Mouse (Mus musculus): Measurements from ENCODE around the gene Klhl1. TPM values are rescaled to one million over a fixed set of nuclear protein-coding genes. Genes with fewer than 3 reads are reported as not detected.

Gene Klhl1
- polyA plus RNA-seq (2015; fragmentation: Nextera tagmentation; extraction: Ambion mirVana): 0.10 and 0.14 TPM in 2 replicates

DNA sequence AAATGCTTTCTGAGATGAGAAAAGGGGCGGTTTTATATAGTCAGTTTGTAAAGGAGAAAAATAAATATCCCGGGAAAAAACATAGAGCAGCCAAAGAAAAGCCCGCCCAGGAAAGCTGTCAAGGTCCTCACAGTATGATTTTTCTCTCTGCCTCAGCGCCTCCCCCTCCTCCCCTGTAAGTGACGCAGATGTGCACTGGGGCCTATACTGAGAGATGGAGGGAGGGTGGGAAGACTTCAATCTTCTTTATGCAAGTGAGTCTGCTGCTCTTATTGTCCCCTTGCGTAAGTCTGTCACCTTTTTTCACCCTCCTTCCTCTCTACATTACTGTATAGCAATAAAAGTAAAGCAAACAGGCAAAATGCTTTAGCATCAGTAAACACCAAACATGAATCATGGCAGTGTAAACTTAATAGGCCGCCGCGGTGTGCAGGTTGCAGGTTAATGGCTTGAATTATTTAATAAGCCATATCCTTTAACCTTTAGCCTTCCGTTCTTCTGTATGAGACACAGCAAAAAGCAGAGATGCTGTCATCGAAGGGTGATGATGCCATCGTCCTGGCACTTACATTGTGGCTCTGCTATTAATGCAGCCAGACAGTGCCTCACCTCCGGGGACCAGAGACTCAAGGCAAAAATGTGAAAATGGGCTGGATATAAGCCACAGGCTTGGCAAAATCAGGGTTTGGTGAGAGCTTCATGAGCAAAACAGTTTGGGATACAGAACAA is at the start of gene Klhl1:
Gene Klhl1, minus strand, starts transcription at position 149 of the 729 bp plus-strand sequence.
- WGBS: 40% methylated on average over 13 of the region's 13 CpGs
- Histone ChIP-seq H3K4me3 (peak within 1 kb of the TSS; percentile 41), H3K4me1 (peaks cover 14% of the 10 kb centered on the region; the same call in 1 of the 2 replicates), H3K9me3 (no peaks in the 10 kb centered on the region), H3K36me3 (no peaks in the 10 kb centered on the region), H3K9ac (no peak within 1 kb of the TSS), H3K27me3 (peaks cover 28% of the 10 kb centered on the region), H3K4me2 (peak within 1 kb of the TSS; percentile 82), H3K27ac (no peak within 1 kb of the TSS)
- no peak for ATAC-seq (ENCODE audit: insufficient number of reproducible peaks, low FRiP score, low TSS enrichment, low read depth)

DNA sequence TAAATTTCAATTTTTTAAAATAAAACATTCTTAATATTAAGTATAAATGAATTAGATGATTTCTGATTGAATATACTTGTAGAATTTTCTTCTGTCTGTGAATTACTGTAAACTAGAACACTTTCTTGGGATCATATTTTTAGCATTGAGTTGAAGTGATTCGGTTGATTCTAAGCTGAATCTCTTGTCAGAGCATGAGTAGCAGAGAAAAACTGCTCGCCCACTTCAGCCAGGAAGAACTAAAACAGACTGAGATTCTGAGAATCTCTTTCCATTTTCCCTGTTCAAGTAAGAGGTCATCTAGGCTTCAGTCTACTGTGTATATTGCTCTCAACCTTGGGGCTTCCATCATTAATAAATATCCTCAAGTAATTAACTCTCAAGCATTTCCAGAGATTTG is 34.8 kb upstream of the Klhl1 start:
- Histone ChIP-seq H3K4me2 (no peak overlapping the region), H3K36me3 (no peaks in the 10 kb centered on the region), H3K9ac (no peak overlapping the region), H3K4me3 (no peak overlapping the region), H3K27ac (no peak overlapping the region), H3K9me3 (no peaks in the 10 kb centered on the region), H3K4me1 (no peaks in the 10 kb centered on the region), H3K27me3 (no peaks in the 10 kb centered on the region)
- ATAC-seq (ENCODE audit: insufficient number of reproducible peaks, low FRiP score, low TSS enrichment, low read depth): no peak
- WGBS: 83% methylated on average over 2 of the region's 2 CpGs

DNA sequence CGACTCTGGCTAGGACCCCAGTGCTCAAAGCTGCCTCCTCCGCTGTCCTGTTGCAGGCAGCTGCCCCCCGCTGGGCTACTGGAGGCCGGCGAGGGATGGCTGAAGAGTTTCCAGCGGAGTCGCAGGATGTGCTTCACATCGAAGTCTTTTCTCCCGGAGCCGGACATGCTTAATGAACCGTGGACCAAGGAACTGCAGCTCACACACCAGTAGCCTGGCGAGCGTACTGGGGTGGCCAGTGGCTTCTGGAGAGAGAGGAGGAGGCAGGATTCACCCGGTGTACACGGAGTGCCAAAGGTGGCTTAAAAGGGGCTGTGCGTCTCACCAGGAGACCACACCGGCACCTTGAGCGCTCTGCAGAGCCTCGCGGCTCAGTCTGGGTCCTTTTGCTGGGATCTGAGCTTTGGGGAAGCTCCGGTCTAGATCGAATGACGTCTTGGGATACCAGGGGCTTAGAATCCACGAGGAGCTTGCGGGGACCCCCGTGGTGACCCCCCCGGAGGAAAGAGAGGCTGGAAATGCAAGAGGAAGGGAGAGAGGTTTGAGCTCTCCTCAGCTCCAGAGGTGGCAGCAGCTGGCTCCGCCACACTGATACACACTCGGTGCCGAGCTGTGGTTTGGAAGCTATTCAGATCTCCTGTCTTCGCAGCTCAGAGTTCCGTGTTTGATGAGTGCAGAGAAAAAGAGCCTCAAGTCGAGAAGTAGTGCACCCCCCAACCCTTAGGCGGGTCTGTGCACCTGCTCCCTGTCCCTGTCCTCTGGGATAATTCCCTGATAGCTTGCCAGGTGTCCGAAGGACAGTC is 550 bp downstream of the Klhl1 start:
- H3K9ac ChIP-seq: no peak overlapping the region
- no peak for ATAC-seq (ENCODE audit: insufficient number of reproducible peaks, low FRiP score, low TSS enrichment, low read depth)
- H3K4me3 ChIP-seq: peak overlapping the region; percentile 41
- 2% methylated on average over 35 of the region's 35 CpGs for WGBS
- peak overlapping the region; percentile 82 for H3K4me2 ChIP-seq
- peaks cover 28% of the 10 kb centered on the region for H3K27me3 ChIP-seq
- H3K4me1 ChIP-seq: peaks cover 14% of the 10 kb centered on the region; the same call in 1 of the 2 replicates
- H3K27ac ChIP-seq: no peak overlapping the region
- H3K36me3 ChIP-seq: no peaks in the 10 kb centered on the region
- H3K9me3 ChIP-seq: no peaks in the 10 kb centered on the region

DNA sequence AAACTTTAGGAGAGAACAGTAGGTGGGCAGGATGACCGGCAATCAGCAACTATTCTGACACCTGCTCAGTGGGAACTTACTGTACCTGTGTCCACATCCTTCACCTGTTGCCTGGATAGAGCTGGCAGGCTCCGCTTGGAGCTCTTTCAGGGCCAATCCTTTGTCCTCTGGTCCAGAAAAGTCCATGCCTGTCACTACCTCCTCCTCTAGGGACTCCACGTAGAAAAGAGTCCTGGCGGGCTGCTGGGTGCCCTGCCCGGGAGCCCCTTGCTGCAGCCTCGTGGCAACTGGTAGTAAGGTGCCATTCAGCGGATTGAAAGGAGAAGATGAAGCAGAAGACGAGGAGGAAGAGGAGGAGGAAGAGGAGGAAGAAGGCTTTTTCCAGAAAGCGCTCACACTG is 1.2 kb downstream of the Klhl1 start:
- Histone ChIP-seq H3K4me3 (peak overlapping the region; percentile 41), H3K4me1 (peaks cover 14% of the 10 kb centered on the region; the same call in 1 of the 2 replicates), H3K36me3 (no peaks in the 10 kb centered on the region), H3K9me3 (no peaks in the 10 kb centered on the region), H3K27me3 (peaks cover 28% of the 10 kb centered on the region), H3K9ac (no peak overlapping the region), H3K27ac (no peak overlapping the region), H3K4me2 (peak overlapping the region; percentile 82)
- WGBS: 11% methylated on average over 9 of the region's 9 CpGs
- ATAC-seq (ENCODE audit: insufficient number of reproducible peaks, low FRiP score, low TSS enrichment, low read depth): no peak

DNA sequence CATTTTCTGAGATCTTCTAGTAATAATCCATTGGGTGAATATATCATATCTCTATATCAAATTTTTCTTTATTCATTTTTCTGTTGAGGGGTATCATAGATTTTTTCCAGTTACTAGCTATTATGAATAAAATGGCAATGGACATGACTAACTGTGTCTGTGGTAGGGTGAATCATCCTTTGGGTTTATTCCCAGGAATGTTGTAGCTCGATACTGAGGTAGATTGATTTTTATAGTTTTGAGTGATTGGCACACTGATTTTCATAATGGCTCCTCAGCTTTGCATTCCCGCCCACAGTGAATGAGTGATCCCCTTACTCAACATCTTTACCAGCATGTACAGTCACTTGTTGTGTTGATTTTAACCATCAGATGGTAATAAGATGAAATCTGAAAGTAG is 19.0 kb downstream of the Klhl1 start:
- no peak overlapping the region for H3K27ac ChIP-seq
- WGBS: 81% methylated on average over 2 of the region's 2 CpGs
- no peak for ATAC-seq (ENCODE audit: insufficient number of reproducible peaks, low FRiP score, low TSS enrichment, low read depth)
- H3K9me3 ChIP-seq: no peaks in the 10 kb centered on the region
- no peaks in the 10 kb centered on the region for H3K4me1 ChIP-seq
- no peak overlapping the region for H3K4me2 ChIP-seq
- H3K4me3 ChIP-seq: no peak overlapping the region
- H3K27me3 ChIP-seq: no peaks in the 10 kb centered on the region
- no peaks in the 10 kb centered on the region for H3K36me3 ChIP-seq
- no peak overlapping the region for H3K9ac ChIP-seq

DNA sequence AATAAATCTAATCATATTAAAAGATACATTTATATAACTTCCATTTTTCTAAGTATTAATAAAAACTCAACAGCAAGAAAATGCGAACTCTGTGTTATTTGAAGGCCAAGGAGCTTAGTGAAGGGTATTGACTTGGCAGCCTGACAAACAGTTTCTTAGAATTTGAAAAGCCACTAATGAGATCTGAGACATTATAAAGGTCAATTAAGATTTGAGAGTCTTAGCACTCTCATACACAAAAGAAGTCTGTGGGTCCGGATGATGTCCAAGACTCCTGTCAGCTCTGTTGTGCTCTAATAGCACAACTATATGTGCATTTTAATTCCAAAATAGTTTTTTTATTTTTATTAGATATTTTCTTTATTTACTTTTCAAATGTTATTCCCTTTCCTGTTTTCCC is 47.1 kb downstream of the Klhl1 start:
- H3K27me3 ChIP-seq: no peaks in the 10 kb centered on the region
- H3K27ac ChIP-seq: no peak overlapping the region
- no peak overlapping the region for H3K9ac ChIP-seq
- no peaks in the 10 kb centered on the region for H3K4me1 ChIP-seq
- no peak for ATAC-seq (ENCODE audit: insufficient number of reproducible peaks, low FRiP score, low TSS enrichment, low read depth)
- no peaks in the 10 kb centered on the region for H3K36me3 ChIP-seq
- H3K9me3 ChIP-seq: no peaks in the 10 kb centered on the region
- no peak overlapping the region for H3K4me2 ChIP-seq
- 65% methylated on average over 2 of the region's 2 CpGs for WGBS
- no peak overlapping the region for H3K4me3 ChIP-seq

DNA sequence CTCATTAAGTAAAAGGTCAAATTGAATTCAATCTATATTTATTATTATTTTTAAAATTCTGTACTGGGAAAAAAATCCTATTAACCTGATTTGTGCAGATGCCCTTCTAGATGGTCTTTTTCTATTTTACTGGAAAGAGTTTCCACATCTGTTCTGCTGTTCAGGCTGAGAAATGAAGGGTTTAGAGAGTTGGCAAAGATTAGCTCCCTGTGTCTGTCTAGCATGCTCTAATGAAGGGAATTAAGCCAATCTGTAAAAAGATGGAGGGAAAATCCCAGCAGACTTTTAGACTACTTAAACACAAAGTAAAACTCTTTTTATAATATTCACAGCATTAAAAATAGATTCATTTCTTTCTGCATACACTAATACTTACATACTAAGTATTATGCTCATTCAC is 47.6 kb downstream of the Klhl1 start:
- Histone ChIP-seq H3K36me3 (no peaks in the 10 kb centered on the region), H3K4me3 (no peak overlapping the region), H3K27me3 (no peaks in the 10 kb centered on the region), H3K4me1 (no peaks in the 10 kb centered on the region), H3K9ac (no peak overlapping the region), H3K9me3 (no peaks in the 10 kb centered on the region), H3K4me2 (no peak overlapping the region), H3K27ac (no peak overlapping the region)
- ATAC-seq (ENCODE audit: insufficient number of reproducible peaks, low FRiP score, low TSS enrichment, low read depth): no peak

DNA sequence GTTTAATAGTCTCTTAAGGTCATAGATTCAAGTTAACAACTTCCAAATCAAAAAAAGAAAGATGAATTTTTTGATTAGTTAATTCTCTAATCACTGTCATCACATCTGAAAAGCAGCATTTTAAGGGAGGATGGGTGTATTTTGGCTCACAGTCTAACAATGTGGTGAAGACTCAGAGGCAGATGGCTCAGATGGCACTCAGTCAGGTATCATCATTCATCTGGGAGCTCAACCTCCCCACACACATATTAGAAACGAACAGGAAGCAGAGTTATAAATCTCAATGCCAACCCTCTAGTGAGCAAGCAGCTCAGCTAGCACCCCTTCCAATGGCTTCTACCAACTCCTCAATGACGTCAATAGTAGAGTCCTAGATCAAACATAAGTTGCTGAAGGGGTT is 57.1 kb downstream of the Klhl1 start:
- Histone ChIP-seq H3K36me3 (no peaks in the 10 kb centered on the region), H3K27me3 (no peaks in the 10 kb centered on the region), H3K4me3 (no peak overlapping the region), H3K4me2 (no peak overlapping the region), H3K9me3 (no peaks in the 10 kb centered on the region), H3K4me1 (no peaks in the 10 kb centered on the region), H3K9ac (no peak overlapping the region), H3K27ac (no peak overlapping the region)
- WGBS: 62% methylated on average over 2 of the region's 2 CpGs
- no peak for ATAC-seq (ENCODE audit: insufficient number of reproducible peaks, low FRiP score, low TSS enrichment, low read depth)

DNA sequence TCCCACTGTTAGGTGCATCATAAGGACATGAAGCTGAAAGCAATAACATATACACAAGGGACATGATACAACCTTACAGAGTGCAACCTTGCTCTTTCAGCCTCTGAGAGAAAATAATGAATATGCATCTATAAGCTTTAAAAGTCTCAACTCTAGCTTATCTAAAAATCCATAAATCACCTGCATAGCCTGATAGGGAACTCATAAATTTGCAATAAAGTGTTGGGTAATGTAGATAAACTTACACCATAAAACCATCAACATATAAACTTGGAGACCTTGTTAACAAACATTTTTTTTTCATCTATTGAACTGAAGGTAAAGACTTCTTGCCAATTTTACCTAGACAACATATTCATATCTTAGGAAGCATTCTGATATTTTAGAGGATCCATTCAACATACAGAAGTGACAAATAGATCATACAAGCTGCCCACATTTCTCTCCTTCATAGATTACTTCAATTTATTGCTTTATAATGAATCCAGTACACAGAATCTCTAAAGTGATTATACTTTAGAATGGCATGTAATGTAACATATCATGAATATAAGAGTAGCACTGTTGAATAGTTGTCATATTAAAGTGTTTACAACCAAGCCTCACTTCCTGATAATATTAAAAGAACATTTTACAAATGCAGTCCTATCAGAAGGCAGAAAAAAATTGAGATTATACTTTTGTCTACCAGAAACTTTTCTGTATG is 126.7 kb downstream of the Klhl1 start:
- no peaks in the 10 kb centered on the region for H3K4me1 ChIP-seq
- no peaks in the 10 kb centered on the region for H3K36me3 ChIP-seq
- H3K9me3 ChIP-seq: no peaks in the 10 kb centered on the region
- ATAC-seq (ENCODE audit: insufficient number of reproducible peaks, low FRiP score, low TSS enrichment, low read depth): no peak
- no peak overlapping the region for H3K27ac ChIP-seq
- no peak overlapping the region for H3K9ac ChIP-seq
- no peaks in the 10 kb centered on the region for H3K27me3 ChIP-seq
- H3K4me3 ChIP-seq: no peak overlapping the region
- no peak overlapping the region for H3K4me2 ChIP-seq

DNA sequence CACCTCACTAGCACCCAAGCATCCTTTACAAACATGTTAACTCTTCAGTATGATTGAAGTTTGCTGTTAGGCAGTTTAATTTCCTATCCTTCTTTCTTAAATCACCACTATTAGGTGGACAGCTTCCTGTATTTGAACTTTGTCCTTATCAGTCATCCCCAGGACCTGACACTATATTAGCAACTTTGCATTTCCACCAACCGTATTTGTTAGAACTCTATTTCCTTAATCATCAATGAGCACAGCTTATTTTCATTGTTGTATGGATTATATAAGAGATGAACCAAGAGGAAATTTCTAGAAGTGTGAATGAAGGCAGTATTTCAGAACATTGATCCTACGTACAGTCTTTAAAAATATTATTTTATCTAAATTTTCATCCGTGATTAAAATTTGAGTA is 156.2 kb downstream of the Klhl1 start:
- no peaks in the 10 kb centered on the region for H3K9me3 ChIP-seq
- H3K4me1 ChIP-seq: no peaks in the 10 kb centered on the region
- H3K4me2 ChIP-seq: no peak overlapping the region
- no peak overlapping the region for H3K9ac ChIP-seq
- WGBS: 85% methylated on average over 3 of the region's 3 CpGs
- ATAC-seq (ENCODE audit: insufficient number of reproducible peaks, low FRiP score, low TSS enrichment, low read depth): no peak
- H3K27me3 ChIP-seq: no peaks in the 10 kb centered on the region
- no peak overlapping the region for H3K4me3 ChIP-seq
- no peak overlapping the region for H3K27ac ChIP-seq
- no peaks in the 10 kb centered on the region for H3K36me3 ChIP-seq

DNA sequence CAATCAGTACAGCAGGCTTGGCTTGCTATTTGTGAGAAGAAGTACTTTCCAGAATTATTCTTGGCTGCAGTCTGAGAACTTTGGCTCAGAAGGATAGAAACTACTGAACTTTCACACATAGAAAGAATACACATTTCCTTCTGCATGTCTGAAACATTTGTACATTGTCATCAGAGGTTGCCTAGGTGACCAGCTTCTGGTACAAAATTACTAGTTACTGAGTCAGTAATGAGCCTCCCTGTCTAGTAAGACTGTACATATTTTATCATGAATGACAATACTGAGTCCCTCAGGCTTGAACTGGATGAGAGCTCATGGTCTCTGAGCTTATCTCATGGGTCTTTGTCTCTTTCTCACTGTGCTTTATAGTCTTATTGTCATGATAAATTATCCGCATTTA is 170.7 kb downstream of the Klhl1 start:
- H3K9me3 ChIP-seq: no peaks in the 10 kb centered on the region
- no peak overlapping the region for H3K4me2 ChIP-seq

DNA sequence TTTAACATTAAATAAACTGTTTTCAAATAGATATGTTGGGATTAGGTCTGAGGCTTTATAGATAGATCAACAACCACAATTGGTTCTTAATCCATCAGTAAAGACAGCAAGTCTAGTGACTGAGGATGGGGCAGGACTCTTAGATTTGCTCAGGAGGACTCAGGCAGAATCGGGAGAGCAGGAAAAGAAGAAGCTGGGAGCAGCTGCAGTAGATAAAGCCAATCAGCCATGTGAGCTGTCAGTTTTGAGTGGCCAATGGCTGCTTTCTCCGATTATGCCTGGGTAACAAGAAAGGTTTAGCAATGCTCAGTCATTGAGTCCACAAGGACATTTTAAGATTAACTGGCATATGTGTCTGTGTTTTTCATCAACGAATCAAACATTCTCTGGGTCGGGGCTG is 187.8 kb downstream of the Klhl1 start:
- WGBS: 73% methylated on average over 4 of the region's 4 CpGs
- no peak overlapping the region for H3K27ac ChIP-seq
- H3K9ac ChIP-seq: no peak overlapping the region
- H3K36me3 ChIP-seq: no peaks in the 10 kb centered on the region
- H3K27me3 ChIP-seq: no peaks in the 10 kb centered on the region
- H3K4me2 ChIP-seq: no peak overlapping the region
- H3K4me3 ChIP-seq: no peak overlapping the region
- no peak for ATAC-seq (ENCODE audit: insufficient number of reproducible peaks, low FRiP score, low TSS enrichment, low read depth)
- H3K9me3 ChIP-seq: no peaks in the 10 kb centered on the region
- no peaks in the 10 kb centered on the region for H3K4me1 ChIP-seq

More for the DNA sequence above, 170.7 kb downstream of the Klhl1 start:
- no peak overlapping the region for H3K27ac ChIP-seq
- ATAC-seq (ENCODE audit: insufficient number of reproducible peaks, low FRiP score, low TSS enrichment, low read depth): no peak
- no peaks in the 10 kb centered on the region for H3K27me3 ChIP-seq
- no peak overlapping the region for H3K9ac ChIP-seq
- H3K4me3 ChIP-seq: no peak overlapping the region
- no peaks in the 10 kb centered on the region for H3K4me1 ChIP-seq
- H3K36me3 ChIP-seq: no peaks in the 10 kb centered on the region
- 93% methylated on average over 1 of the region's 1 CpGs for WGBS
